Mouse (Mus musculus) sigmoid colon, adult 10 weeks (tissue): ENCODE measurements around the gene Capns1. TPM values are rescaled to one million over a fixed set of nuclear protein-coding genes. Genes with fewer than 3 reads are reported as not detected.

Source experiments
- polyA plus RNA-seq: library from polyadenylated mRNA; stranded (reverse); fragments of 350-450 nt; fragmentation: Illumina TruSeq; extraction: RNeasy Lipid Tissue Mini Kit (QIAGEN cat#74804); gene quantifications from one replicate; pipeline ENCODE4 v1.2.3, GENCODE M21; 2014; ENCODE audit warnings: low read depth, low replicate concordance

The Capns1 gene
- polyA plus RNA-seq: 84.3 TPM

DNA sequence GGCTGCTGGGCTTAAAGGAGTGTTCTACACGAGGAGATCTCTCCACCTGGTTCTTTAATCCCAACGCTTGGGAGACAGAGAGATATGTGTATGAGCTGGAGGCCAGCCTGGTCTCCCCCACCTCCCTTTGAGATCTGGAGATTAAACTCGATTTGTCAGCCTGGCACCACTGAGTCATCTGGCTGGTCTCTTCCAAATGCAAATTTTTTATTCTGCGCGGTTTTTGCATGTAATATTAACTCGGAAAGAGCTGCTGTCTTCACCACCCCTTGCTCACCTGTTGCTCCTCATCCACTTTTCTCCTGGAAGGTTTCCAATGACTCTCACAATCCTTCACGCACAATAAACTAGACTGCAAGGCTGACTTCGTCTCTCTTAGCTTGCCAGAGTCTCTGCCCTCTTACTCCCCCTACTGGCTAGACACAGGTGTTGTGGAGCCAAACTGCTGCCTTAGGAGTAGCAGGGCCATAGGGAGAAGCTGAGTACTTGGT lies at the start of gene Capns1:
Gene Capns1 (minus strand): TSS at position 331 of the 491 bp plus-strand sequence.

DNA sequence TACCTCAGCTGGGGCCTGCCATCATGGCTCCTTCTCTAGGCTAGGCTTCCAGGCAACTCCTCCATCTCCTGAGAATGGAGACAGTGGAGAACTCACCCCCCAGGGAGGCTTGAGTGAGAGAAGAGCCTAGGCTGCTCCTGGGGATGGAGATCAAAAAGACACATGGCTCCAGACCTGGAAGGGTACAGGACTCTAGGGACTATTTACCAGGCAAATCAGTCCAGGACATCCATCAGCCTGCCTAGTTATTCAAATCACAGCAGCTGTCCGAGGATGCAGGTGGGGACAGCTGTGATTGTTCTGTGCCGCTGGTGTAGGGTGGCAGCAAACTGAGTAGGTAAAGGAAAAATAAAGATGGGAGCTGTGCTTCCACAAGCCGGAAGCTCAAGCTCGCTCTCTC lies 37.0 kb upstream of the Capns1 start, which contains the start of gene Ovol3:
Gene Ovol3 (minus strand): TSS at position 101 of the 400 bp plus-strand sequence.

DNA sequence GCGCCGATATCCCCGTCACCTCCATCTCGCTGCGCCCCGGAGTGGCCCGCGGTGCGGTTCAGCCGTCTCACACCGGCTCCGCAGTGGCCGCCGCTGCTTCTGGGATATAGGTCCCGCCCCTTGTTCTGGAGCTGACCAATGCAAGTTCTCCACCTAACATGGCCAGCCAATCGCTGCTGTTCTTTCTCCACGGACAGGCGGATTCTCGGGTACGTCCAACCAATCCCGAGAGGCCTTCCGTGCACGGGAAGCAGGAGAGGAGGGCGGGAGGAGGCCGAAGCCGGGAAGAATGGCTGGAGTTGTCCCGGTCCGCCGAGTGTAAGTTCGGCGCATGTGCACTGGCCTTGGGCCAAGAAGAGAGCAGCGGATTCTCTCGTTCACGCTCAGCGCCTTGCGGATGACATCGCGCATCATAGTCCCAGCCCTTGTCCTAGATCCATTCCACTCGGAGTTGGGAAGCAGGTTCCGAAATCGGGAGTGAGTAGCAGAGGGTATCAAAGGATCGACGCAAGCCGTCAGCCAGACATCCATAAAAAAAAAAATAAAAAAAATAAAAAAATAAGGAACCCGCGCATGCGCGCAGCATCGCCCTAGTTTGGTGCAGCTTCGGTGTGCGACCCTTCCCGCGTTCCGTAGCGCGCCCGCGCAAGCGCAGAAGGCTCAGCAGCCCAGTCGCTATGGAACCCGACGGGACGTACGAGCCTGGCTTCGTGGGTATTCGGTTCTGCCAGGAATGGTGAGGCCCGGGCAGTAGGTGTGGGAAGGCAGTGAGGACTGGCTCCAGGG lies 33.3 kb upstream of the Capns1 start, which contains the start of the genes Polr2i and Tbcb:
Gene Polr2i (plus strand): TSS at position 280 of the 786 bp plus-strand sequence.
Gene Tbcb (minus strand): TSS at position 604 of the 786 bp plus-strand sequence.

DNA sequence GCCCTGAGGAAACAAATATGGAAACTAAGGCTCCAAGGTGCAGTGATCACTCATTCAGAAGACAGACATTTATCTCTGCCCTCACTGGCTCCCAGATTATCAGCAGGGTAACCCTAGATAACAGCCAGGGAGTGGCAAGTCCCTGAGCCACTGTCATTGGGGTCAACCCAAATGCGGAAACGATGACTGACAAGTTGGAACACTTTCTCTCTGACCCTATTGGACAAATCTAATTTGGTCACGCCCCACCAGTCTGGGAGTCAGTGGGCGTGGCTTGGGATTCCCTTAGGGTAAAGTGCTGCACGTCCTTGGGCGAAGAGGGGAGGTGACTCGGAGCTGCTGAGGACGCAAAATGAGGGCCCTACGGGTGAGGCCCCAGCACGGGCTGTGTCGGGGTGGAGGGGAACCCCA lies 14.7 kb downstream of the Capns1 start, which contains the start of gene Cox7a1:
Gene Cox7a1 (plus strand): TSS at position 266 of the 411 bp plus-strand sequence.

DNA sequence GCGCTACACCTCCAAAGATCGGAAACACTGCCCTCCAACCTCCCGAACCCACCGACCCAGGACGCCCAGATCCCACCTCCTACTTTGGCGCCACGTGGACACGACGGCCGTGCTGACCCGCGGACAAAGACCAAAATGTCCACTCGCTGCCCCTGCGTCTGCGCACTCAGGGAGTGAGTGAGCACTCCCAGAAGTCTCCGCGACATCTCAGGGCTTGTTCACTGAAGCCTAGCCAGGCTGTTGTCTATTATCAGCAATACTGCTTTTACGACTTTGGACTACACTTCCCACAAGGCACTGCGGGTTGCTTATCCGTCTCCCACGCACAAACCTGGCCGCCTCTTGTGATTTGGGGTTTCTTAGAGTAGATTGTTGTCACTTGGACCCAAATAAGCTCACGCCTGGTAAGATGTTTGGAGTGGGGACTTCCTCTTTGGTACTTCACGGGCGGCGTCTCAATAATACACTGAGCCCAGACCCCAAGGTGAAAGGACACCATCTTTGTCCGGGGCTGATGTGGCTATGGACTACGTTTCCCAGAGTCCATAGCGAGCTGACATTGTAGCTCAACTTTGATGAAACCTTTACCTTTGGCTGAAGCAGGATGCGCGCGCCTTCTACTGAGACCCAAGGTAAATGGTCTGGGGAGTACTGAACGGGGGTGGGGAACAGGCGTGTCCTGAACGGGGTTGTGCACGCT lies 28.9 kb downstream of the Capns1 start, which contains the start of gene Zfp146:
Gene Zfp146 (minus strand): TSS at position 168 of the 700 bp plus-strand sequence.

Other genes starting within 250 kb of the Capns1 start
- gene Zfp74, start 244.7 kb downstream of the Capns1 start, polyA plus RNA-seq: 5.9 TPM
- 6.9 TPM for gene Zfp568, start 214.9 kb downstream of the Capns1 start, polyA plus RNA-seq
- 5.6 TPM for gene Zfp14, start 147.4 kb downstream of the Capns1 start, polyA plus RNA-seq
- gene Zfp82, start 125.9 kb downstream of the Capns1 start, polyA plus RNA-seq: 3.4 TPM
- gene Gm26920, start 108.4 kb downstream of the Capns1 start, polyA plus RNA-seq: not detected
- gene Zfp566, start 108.3 kb downstream of the Capns1 start, polyA plus RNA-seq: 3.4 TPM
- gene Zfp260, start 104.0 kb downstream of the Capns1 start, polyA plus RNA-seq: 139 TPM
- gene Zfp382, start 76.9 kb downstream of the Capns1 start, polyA plus RNA-seq: 2.6 TPM
- 41.6 TPM for gene Zfp146, start 29.1 kb downstream of the Capns1 start, polyA plus RNA-seq
- gene Cox7a1, start 14.7 kb downstream of the Capns1 start, polyA plus RNA-seq: 2.4 TPM
- 1.5 TPM for gene Polr2i, start 33.1 kb upstream of the Capns1 start, polyA plus RNA-seq
- 5.3 TPM for gene Tbcb, start 33.5 kb upstream of the Capns1 start, polyA plus RNA-seq
- gene Ovol3, start 36.9 kb upstream of the Capns1 start, polyA plus RNA-seq: not detected
- gene Thap8, start 81.3 kb upstream of the Capns1 start, polyA plus RNA-seq: not detected
- gene Wdr62, start 81.6 kb upstream of the Capns1 start, polyA plus RNA-seq: 0.69 TPM
- gene Clip3, start 92.9 kb upstream of the Capns1 start, polyA plus RNA-seq: 7.0 TPM
- 5.6 TPM for gene Alkbh6, start 109.9 kb upstream of the Capns1 start, polyA plus RNA-seq
- gene Syne4, start 116.0 kb upstream of the Capns1 start, polyA plus RNA-seq: 1.7 TPM
- gene E130208F15Rik, start 122.9 kb upstream of the Capns1 start, polyA plus RNA-seq: 1.8 TPM
- gene Sdhaf1, start 125.1 kb upstream of the Capns1 start, polyA plus RNA-seq: 2.2 TPM
- gene Lrfn3, start 164.0 kb upstream of the Capns1 start, polyA plus RNA-seq: 0.57 TPM
- 2.4 TPM for gene Tyrobp, start 214.9 kb upstream of the Capns1 start, polyA plus RNA-seq
- gene Hcst, start 221.0 kb upstream of the Capns1 start, polyA plus RNA-seq: not detected
- 1.4 TPM for gene Nfkbid, start 222.9 kb upstream of the Capns1 start, polyA plus RNA-seq
- gene Aplp1, start 246.7 kb upstream of the Capns1 start, polyA plus RNA-seq: 3.2 TPM